Mouse (Mus musculus) lung, postnatal 0 days (tissue): ENCODE results near the gene Skil.

ENCODE experiments used
- CTCF ChIP-seq: IDR thresholded peaks from 2 replicates; pipeline ENCODE4 v1.5.1; 2016; ENCODE audit warnings: antibody characterized with exemption, mild to moderate bottlenecking
- EP300 ChIP-seq: IDR thresholded peaks from 2 replicates; pipeline ENCODE4 v1.6.1; 2016; ENCODE audit warnings: antibody characterized with exemption, mild to moderate bottlenecking, control low read depth

- no peak for TF ChIP-seq CTCF
- no peak for TF ChIP-seq EP300
Observed at GRCm38 (mm10) chr3:31088789-31089775, 5.8 kb upstream of the Skil start.
